Mouse (Mus musculus): ENCODE measurements around the gene Pan3. TPM values are rescaled to one million over a fixed set of nuclear protein-coding genes. Genes with fewer than 3 reads are reported as not detected.
A peak's percentile ranks its signal among the peaks of the same experiment; 100 is the strongest.

Gene Pan3
- polyA plus RNA-seq (2015; fragmentation: Nextera tagmentation; extraction: Ambion mirVana) = 58.5 and 64.1 TPM in 2 replicates

GRCm38 (mm10) chr5:147429535-147430305 lies at the start of gene Pan3:
Pan3 (plus strand) TSS chr5:147430161.
- Histone ChIP-seq H3K9me3 (no peaks in the 10 kb centered on the region), H3K4me1 (replicated peaks) (peaks cover 32% of the 10 kb centered on the region), H3K27ac (replicated peaks) (peak within 1 kb of the TSS; percentile 95), H3K36me3 (0 out of 2 replicates have a peak, but pooled peaks cover 3% of the 10 kb centered on the region), H3K27me3 (no peaks in the 10 kb centered on the region), H3K9ac (peak within 1 kb of the TSS; percentile 96), H3K4me3 (peak within 1 kb of the TSS; percentile 96), H3K4me2 (peak within 1 kb of the TSS; percentile 88)
- under 1% methylated on average over 47 of the region's 51 CpGs for WGBS
- ATAC-seq (ENCODE audit: low FRiP score, low read depth) = peak; percentile 91

GRCm38 (mm10) chr5:147381396-147381795 lies 48.6 kb upstream of the Pan3 start:
- no peak for ATAC-seq (ENCODE audit: low FRiP score, low read depth)
- Histone ChIP-seq H3K9me3 (no peaks in the 10 kb centered on the region), H3K9ac (no peak overlapping the region), H3K4me3 (no peak overlapping the region), H3K27ac (replicated peaks) (no peak overlapping the region), H3K36me3 (no peaks in the 10 kb centered on the region), H3K4me1 (replicated peaks) (no peaks in the 10 kb centered on the region), H3K27me3 (no peaks in the 10 kb centered on the region), H3K4me2 (no peak overlapping the region)
- 94% methylated on average over 10 of the region's 10 CpGs for WGBS

GRCm38 (mm10) chr5:147386865-147387264 lies 43.1 kb upstream of the Pan3 start:
- 83% methylated on average over 13 of the region's 13 CpGs for WGBS
- no peak overlapping the region for H3K4me2 ChIP-seq
- no peak overlapping the region for H3K27ac ChIP-seq (replicated peaks)
- ATAC-seq (ENCODE audit: low FRiP score, low read depth) = no peak
- no peaks in the 10 kb centered on the region for H3K9me3 ChIP-seq
- no peaks in the 10 kb centered on the region for H3K27me3 ChIP-seq
- H3K36me3 ChIP-seq = no peaks in the 10 kb centered on the region
- no peaks in the 10 kb centered on the region for H3K4me1 ChIP-seq (replicated peaks)
- no peak overlapping the region for H3K9ac ChIP-seq
- H3K4me3 ChIP-seq = no peak overlapping the region

GRCm38 (mm10) chr5:147388376-147389008 lies 41.5 kb upstream of the Pan3 start:
- no peak for ATAC-seq (ENCODE audit: low FRiP score, low read depth)
- no peak overlapping the region for H3K27ac ChIP-seq (replicated peaks)
- H3K9ac ChIP-seq = no peak overlapping the region
- H3K4me1 ChIP-seq (replicated peaks) = no peaks in the 10 kb centered on the region
- H3K27me3 ChIP-seq = no peaks in the 10 kb centered on the region
- no peak overlapping the region for H3K4me3 ChIP-seq
- no peak overlapping the region for H3K4me2 ChIP-seq
- WGBS = 86% methylated on average over 9 of the region's 9 CpGs
- no peaks in the 10 kb centered on the region for H3K9me3 ChIP-seq
- H3K36me3 ChIP-seq = no peaks in the 10 kb centered on the region

- no peaks in the 10 kb centered on the region for H3K9me3 ChIP-seq
- no peaks in the 10 kb centered on the region for H3K4me1 ChIP-seq (replicated peaks)
- H3K27me3 ChIP-seq = no peaks in the 10 kb centered on the region
- 86% methylated on average over 5 of the region's 5 CpGs for WGBS
- H3K36me3 ChIP-seq = no peaks in the 10 kb centered on the region
- H3K4me3 ChIP-seq = no peak overlapping the region
- H3K4me2 ChIP-seq = no peak overlapping the region
- no peak overlapping the region for H3K27ac ChIP-seq (replicated peaks)
- H3K9ac ChIP-seq = no peak overlapping the region
- no peak for ATAC-seq (ENCODE audit: low FRiP score, low read depth)
Observed at GRCm38 (mm10) chr5:147389052-147389451, 40.9 kb upstream of the Pan3 start.

- Histone ChIP-seq H3K4me3 (no peak overlapping the region), H3K4me1 (replicated peaks) (no peaks in the 10 kb centered on the region), H3K4me2 (no peak overlapping the region), H3K9ac (no peak overlapping the region), H3K9me3 (no peaks in the 10 kb centered on the region), H3K36me3 (no peaks in the 10 kb centered on the region), H3K27me3 (no peaks in the 10 kb centered on the region), H3K27ac (replicated peaks) (no peak overlapping the region)
- no peak for ATAC-seq (ENCODE audit: low FRiP score, low read depth)
- whole genome bisulfite sequencing = 58% methylated on average over 2 of the region's 2 CpGs
Observed at GRCm38 (mm10) chr5:147390772-147391171, 39.2 kb upstream of the Pan3 start.

GRCm38 (mm10) chr5:147392667-147393213 lies 37.2 kb upstream of the Pan3 start:
- no peak overlapping the region for H3K4me3 ChIP-seq
- H3K9ac ChIP-seq = no peak overlapping the region
- H3K9me3 ChIP-seq = no peaks in the 10 kb centered on the region
- WGBS = 89% methylated on average over 12 of the region's 12 CpGs
- no peak overlapping the region for H3K27ac ChIP-seq (replicated peaks)
- 0 out of 2 replicates have a peak, but pooled peaks cover 2% of the 10 kb centered on the region for H3K27me3 ChIP-seq
- no peak overlapping the region for H3K4me2 ChIP-seq
- no peaks in the 10 kb centered on the region for H3K36me3 ChIP-seq
- H3K4me1 ChIP-seq (replicated peaks) = no peaks in the 10 kb centered on the region
- ATAC-seq (ENCODE audit: low FRiP score, low read depth) = no peak

GRCm38 (mm10) chr5:147395050-147395449 lies 34.9 kb upstream of the Pan3 start:
- Histone ChIP-seq H3K4me1 (replicated peaks) (peaks cover 4% of the 10 kb centered on the region), H3K9ac (no peak overlapping the region), H3K4me2 (no peak overlapping the region), H3K27me3 (peaks cover 19% of the 10 kb centered on the region), H3K27ac (replicated peaks) (no peak overlapping the region), H3K9me3 (no peaks in the 10 kb centered on the region), H3K36me3 (no peaks in the 10 kb centered on the region), H3K4me3 (no peak overlapping the region)
- ATAC-seq (ENCODE audit: low FRiP score, low read depth) = no peak
- 38% methylated on average over 1 of the region's 1 CpGs for WGBS

GRCm38 (mm10) chr5:147399843-147400504 lies 30.0 kb upstream of the Pan3 start, which contains the start of gene Flt3:
Flt3 (minus strand) TSS chr5:147400489.
- Histone ChIP-seq H3K27me3 (peaks cover 42% of the 10 kb centered on the region), H3K9me3 (no peaks in the 10 kb centered on the region), H3K4me2 (peak within 1 kb of the TSS; percentile 97), H3K9ac (peak within 1 kb of the TSS; percentile 52), H3K4me1 (replicated peaks) (peaks cover 17% of the 10 kb centered on the region), H3K36me3 (no peaks in the 10 kb centered on the region), H3K27ac (replicated peaks) (no peak within 1 kb of the TSS), H3K4me3 (peak within 1 kb of the TSS; percentile 56)
- WGBS = 1% methylated on average over 53 of the region's 56 CpGs
- ATAC-seq (ENCODE audit: low FRiP score, low read depth) = peak; percentile 85

GRCm38 (mm10) chr5:147400505-147400979 lies 29.4 kb upstream of the Pan3 start:
- Histone ChIP-seq H3K27me3 (peaks cover 42% of the 10 kb centered on the region), H3K9ac (peak overlapping the region; percentile 52), H3K36me3 (no peaks in the 10 kb centered on the region), H3K4me1 (replicated peaks) (peaks cover 17% of the 10 kb centered on the region), H3K4me3 (peak overlapping the region; percentile 56), H3K9me3 (no peaks in the 10 kb centered on the region), H3K27ac (replicated peaks) (no peak overlapping the region), H3K4me2 (peak overlapping the region; percentile 97)
- WGBS = 2% methylated on average over 17 of the region's 17 CpGs
- peak; percentile 45; the same call in 1 of the 2 replicates for ATAC-seq (ENCODE audit: low FRiP score, low read depth)

GRCm38 (mm10) chr5:147401024-147401423 lies 28.9 kb upstream of the Pan3 start:
- H3K36me3 ChIP-seq = no peaks in the 10 kb centered on the region

More at GRCm38 (mm10) chr5:147401024-147401423, 28.9 kb upstream of the Pan3 start:
- 28% methylated on average over 11 of the region's 11 CpGs for WGBS
- Histone ChIP-seq H3K27me3 (peaks cover 42% of the 10 kb centered on the region), H3K4me1 (replicated peaks) (peaks cover 17% of the 10 kb centered on the region), H3K9me3 (no peaks in the 10 kb centered on the region), H3K4me2 (peak overlapping the region; percentile 97), H3K9ac (0 out of 2 replicates have a peak overlapping the region, but pooled peaks have one; percentile 52), H3K4me3 (peak overlapping the region; percentile 56), H3K27ac (replicated peaks) (no peak overlapping the region)
- ATAC-seq (ENCODE audit: low FRiP score, low read depth) = no peak

Measured in hindbrain, embryonic 15.5 days (tissue).